Mouse (Mus musculus) heart, adult 2 months (tissue): Measurements from ENCODE around the gene Rif1.

ENCODE experiments used
- CTCF ChIP-seq: fragments of 200-600 bp; IDR thresholded peaks from 2 replicates; pipeline ENCODE4 v1.8.1; 2022; ENCODE audit warnings: antibody characterized with exemption, mild to moderate bottlenecking, moderate library complexity
- POLR2A ChIP-seq: fragments of 200-500 bp; IDR thresholded peaks from 2 replicates; pipeline ENCODE4 v1.6.1; 2011; ENCODE audit warnings: mild to moderate bottlenecking, low read depth, low read length, control low read depth; ENCODE audit not compliant: insufficient read depth

DNA sequence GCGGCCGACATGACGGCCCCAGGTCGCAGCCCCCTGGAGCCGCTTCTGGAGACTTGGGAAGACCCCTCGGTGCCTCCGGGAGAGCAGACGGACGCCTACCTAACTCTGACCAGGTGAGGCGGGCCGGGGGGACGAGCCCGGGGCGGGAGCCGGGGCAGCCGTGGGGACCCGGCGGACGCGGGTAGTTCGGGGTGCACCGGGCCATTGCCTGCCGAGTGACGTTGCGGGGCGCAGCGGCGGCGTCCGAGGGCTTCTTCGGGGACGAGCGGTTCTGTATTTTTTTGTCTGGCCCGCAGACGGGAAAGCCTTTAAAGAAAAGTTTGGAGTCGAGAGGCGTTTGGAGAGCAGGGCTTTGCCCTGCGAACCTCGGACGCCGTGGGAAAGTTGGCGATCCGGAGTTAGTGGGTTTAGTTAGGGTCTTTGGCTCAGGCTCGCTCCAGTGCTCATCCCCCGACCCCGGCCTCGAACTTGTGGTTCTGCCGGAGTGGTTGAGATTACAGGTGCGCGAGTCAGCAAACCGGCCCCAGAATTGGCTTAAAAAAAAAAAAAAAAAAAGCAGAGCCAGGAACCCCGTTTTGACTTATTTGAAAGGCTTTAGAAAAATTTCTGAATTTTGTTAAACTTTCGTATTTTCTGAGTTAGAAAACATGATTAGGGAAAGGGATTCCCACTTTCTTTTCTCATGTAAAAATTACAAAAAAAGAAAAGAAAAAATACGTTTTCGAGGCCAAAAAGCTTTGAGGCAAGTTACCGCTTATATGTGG, 691 bp downstream of the Rif1 start:
- no peak for TF ChIP-seq CTCF
- no peak for TF ChIP-seq POLR2A
